Mouse (Mus musculus) brain, embryonic 14.5 days (tissue): Measurements from ENCODE around the gene Gpr182.

ENCODE experiments used
- CTCF ChIP-seq: fragments of 200-500 bp; IDR thresholded peaks from 2 replicates; pipeline ENCODE4 v1.5.1; 2012; ENCODE audit warnings: inconsistent platforms, mild to moderate bottlenecking, moderate library complexity, borderline replicate concordance; ENCODE audit not compliant: insufficient read depth, insufficient read length; ENCODE audit errors: extremely low read depth
- POLR2A ChIP-seq: fragments of 200-500 bp; IDR thresholded peaks from 2 replicates; pipeline ENCODE4 v1.6.1; 2012; ENCODE audit warnings: mild to moderate bottlenecking, inconsistent platforms, borderline replicate concordance; ENCODE audit not compliant: poor library complexity, insufficient read depth, insufficient read length, severe bottlenecking; ENCODE audit errors: extremely low read depth

DNA sequence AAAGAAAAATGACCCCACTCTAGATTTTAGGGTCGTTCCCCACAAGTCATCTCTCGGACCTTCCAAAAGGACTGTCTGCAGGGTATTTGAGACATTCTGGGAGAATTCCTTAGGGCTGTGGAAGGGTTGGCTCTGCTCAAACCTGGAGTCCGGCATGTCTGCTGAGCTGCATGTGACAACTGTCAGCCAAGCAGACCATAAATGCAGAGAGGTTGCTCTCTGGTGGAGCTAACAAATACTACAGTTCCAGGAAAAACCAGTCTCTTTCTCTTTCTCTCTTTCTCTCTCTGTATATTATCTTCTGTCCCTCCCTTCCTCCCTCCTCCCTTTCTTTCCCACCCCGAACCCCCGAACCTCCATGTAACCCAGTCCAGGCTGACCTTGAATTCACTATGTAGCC lies 17.1 kb downstream of the Gpr182 start:
- TF ChIP-seq POLR2A (no peak), CTCF (peak; percentile 62)
